Mouse (Mus musculus) gastrocnemius, adult 18-20 months (tissue): ENCODE data around the gene Wnt9a. TPM values are rescaled to one million over a fixed set of nuclear protein-coding genes. Genes with fewer than 3 reads are reported as not detected.
"Not testable (repeated sequence)": the region's sequence is repeated elsewhere in the genome, so short reads cannot be mapped to it uniquely, and the experiment has no call there.

Experiments used
- DNase-seq: peaks from one replicate; pipeline ENCODE4 v3.0.0; 2021; ENCODE audit warnings: low spot score
- total RNA-seq, 2 experiments: library from RNA; stranded (reverse); gene quantifications; 2 replicates each; pipeline ENCODE4 v1.2.3; 2021

The Wnt9a gene
- total RNA-seq, 2 experiments from 2014 or later = 7.9 to 9.9 TPM

- DNase-seq = peak; percentile 34
Observed at GRCm38 (mm10) chr11:59335150-59335549, 28.4 kb downstream of the Wnt9a start.

- DNase-seq = no peak
Observed at GRCm38 (mm10) chr11:59335942-59336341, 29.2 kb downstream of the Wnt9a start.

DNA sequence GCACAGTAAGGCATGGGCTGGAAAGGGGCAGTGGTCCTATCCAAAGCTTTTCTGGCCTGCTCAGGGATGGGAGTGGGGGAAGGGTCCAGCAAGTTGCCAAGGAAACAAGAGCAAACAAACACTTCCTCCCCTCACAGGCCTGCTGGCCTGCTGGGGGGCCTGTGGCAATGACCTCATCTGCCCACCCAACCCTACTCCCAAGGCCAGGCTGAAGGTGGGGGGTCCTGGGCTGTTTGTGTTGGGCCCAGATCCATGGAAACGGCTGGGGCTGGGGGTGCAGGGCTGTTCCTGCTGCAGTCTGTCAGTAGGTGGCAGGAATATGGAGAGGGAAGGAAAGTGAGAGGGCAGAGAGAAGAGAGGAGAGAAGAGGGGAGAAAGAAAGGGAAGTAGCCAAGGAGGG lies 29.7 kb downstream of the Wnt9a start:
- no peak for DNase-seq

DNA sequence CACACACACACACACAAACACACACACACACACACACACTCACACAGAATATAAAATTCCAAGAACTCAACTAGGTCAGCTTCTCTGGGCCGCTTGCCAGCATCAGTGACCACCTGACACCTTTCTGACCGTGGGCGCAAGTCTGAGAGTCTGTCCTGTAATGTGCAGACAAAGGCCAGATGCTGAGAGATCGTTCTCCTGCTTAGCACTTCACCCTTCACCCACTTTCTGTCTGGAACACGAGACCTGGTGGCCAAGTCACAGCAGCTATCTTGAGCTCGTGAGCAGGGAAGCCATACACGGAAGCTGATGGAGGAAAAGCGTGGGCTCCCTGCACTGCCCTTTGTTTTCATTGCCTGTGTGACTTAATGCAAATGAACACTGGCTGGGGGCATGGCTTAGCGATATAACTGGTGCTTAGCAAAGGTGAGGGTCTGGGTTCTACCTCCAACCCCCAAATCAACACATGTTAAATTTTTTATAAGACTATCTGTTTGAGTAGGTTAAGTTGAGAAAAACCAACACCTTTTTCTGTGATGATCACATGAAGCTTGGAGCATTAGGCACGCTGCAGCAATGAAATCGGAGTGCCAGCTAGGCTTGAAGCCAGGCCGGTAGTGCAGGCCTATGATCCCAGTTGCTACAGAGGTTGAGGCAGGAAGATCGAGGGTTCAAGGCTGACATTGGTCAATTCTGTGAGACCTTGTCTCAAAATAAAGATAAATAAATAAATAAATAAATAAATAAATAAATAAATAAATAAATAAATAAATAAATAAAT lies 31.4 kb downstream of the Wnt9a start:
- DNase-seq = peak; percentile 23

GRCm38 (mm10) chr11:59338736-59339120 lies 32.0 kb downstream of the Wnt9a start:
- DNase-seq = no peak

- no peak for DNase-seq
Observed at GRCm38 (mm10) chr11:59342956-59343355, 36.2 kb downstream of the Wnt9a start.

DNA sequence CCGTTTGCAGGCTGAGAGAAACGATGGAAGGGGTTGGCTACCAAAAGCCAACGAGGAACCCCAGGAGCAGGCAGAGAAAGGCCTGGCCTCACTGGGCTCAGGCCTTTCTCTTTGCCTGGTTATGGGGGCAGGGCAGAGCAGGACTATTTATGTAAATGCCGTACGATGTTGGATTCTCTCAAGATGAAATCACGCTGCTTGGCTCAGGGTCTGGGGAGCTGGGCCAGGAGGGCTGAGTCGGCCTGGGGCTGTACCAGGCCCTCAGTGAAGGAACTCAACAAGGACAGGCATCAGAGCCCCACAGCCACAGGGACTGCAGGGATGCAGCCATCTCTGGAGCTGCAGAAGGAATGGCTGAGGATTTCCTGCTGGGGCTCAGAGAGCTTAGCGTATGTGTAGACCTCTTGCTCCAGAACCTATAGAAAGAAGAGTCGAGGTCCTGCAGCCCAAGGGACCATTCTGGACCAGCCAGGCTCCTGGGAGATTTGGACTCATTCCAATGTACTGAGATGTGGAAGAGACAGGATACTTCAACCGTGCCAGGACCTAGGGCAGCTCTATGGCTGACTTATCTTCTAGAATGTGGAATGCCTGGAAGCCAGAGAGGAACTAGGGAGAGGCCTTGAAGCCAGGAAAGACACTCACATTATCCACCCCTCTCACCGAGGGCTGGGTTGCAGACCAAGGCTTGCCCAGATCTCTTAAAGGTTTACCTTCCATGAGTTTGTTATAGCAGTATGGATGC lies 39.6 kb downstream of the Wnt9a start:
- DNase-seq = peak; percentile 76

GRCm38 (mm10) chr11:59350326-59350725 lies 43.6 kb downstream of the Wnt9a start:
- DNase-seq = no peak

- no peak for DNase-seq
Observed at GRCm38 (mm10) chr11:59354793-59355192, 48.1 kb downstream of the Wnt9a start.

GRCm38 (mm10) chr11:59356874-59357289 lies 50.2 kb downstream of the Wnt9a start:
- DNase-seq = no peak

- DNase-seq = no peak
Observed at GRCm38 (mm10) chr11:59361291-59361690, 54.6 kb downstream of the Wnt9a start.

DNA sequence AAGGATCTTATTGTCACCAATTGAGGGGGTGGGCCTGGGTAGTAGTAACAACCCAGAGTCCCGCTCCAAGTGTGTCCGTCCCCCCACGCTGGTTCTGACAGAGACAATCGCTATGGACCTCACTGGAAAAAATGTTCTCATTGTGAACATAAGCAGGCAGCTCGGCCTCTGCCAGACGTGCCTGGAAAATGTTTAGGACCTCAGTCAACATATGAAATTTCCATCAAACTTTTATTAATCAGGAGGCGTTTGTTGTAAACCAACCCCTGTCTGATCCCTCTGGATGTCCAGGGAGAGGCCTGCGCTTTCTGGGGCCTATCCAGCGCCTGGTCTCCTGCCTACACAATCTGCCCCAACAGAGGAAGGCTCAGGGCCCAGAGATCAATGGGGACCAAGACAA lies 57.3 kb downstream of the Wnt9a start:
- no peak for DNase-seq

GRCm38 (mm10) chr11:59364417-59364816 lies 57.7 kb downstream of the Wnt9a start:
- DNase-seq = no peak

GRCm38 (mm10) chr11:59366031-59366430 lies 59.3 kb downstream of the Wnt9a start:
- no peak for DNase-seq

DNA sequence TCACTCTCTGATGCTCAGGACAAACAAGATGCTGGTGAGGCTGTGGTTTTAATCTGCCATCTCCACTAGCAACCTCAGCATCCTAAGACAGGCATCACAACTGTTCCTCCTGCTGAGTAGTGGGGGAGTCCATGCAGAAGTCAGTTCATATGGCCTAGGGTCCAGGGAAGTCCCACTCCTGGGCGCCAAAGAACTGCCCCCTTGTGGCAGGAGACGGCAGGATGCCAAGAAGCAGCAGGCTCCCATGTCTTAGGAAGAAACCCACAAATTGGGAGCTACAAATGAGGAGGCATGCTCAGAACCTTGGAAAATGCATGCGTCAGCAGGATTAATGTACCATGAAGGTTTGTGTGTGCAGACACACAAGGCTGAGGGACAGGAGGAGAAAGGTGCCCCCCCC lies 59.9 kb downstream of the Wnt9a start:
- peak; percentile 25 for DNase-seq

GRCm38 (mm10) chr11:59367955-59368354 lies 61.2 kb downstream of the Wnt9a start:
- DNase-seq = not testable (repeated sequence)

GRCm38 (mm10) chr11:59369848-59370247 lies 63.1 kb downstream of the Wnt9a start:
- DNase-seq = no peak

DNA sequence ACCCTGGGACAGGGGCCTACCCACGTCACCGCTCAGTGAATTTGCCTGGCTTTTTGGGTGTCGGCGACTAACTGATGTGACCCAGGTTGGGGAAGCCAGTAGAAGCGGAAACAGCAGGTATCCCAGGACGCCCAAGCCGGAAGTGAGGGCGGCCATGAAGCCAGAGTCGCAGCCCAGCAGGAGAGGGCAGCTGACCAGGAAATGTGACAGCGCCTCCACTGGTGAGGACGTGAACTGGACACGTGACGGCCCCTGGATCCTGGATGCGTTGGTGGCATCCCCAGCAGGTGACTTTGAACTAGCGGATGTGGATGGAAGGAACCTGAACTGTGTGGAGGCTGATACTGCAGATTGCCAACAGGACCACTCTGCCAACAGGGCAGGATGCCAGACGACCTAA lies 68.7 kb downstream of the Wnt9a start, which contains the start of gene Prss38:
Gene Prss38, minus strand, starts transcription at position 183 of the 400 bp plus-strand sequence.
- DNase-seq = no peak

DNA sequence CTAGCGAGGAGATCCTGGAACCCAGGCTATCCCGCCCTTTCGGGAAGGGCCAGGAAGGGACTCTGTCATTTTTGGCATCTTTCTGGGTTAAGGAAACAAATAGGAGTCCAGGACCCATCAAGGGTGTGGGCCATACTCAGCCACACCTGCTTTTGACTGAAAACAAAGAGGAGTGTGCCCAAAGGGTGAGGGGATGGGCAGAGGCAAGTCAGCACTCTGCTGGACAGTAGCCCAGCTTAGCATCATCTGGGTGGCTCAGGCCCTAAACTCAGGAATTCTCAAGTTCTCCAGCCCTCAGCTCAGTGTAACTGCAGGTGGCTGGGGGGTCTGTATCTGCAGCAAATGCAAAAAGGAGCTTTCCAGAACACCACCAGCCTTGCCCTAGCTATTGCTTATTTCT lies 71.3 kb downstream of the Wnt9a start:
- peak; percentile 15 for DNase-seq

DNA sequence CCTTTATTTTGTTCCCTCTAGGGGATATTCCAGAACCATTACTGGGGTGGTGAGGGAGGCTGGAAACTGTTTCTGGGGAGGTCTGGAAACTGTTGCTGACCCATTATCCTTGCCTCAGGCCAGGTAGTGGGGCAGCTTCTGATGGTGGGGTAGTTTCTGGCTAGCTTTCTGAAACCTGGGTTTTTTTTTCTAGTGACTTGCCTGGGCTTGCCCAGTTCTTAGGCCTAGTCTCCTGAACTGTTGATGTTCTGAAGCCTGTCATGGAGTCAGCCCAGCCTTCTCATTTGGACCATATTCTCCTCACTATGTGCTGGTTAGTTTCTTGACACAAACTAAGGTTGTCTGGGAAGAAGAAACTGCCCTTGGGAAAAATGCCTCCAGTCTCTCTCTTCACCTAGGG lies 72.8 kb downstream of the Wnt9a start:
- no peak for DNase-seq
